Mouse (Mus musculus) ES-E14 (cell line): Measurements from ENCODE around the gene Gabbr2. TPM values are rescaled to one million over a fixed set of nuclear protein-coding genes. Genes with fewer than 3 reads are reported as not detected.

Experiments
- DNase-seq: peaks from one replicate; pipeline ENCODE4 v3.0.0-alpha.2; 2013; ENCODE audit warnings: low read depth, low spot score
- H3K27ac ChIP-seq: 2 replicates; pipeline ENCODE4 v1.5.1; 2012; ENCODE audit warnings: low read depth, mild to moderate bottlenecking, low read length, moderate library complexity, mixed read lengths; ENCODE audit not compliant: poor library complexity, insufficient read depth, severe bottlenecking
- H3K36me3 ChIP-seq: 2 replicates; pipeline ENCODE4 v1.6.1; 2012; ENCODE audit warnings: mild to moderate bottlenecking, low read length, moderate library complexity, mixed read lengths; ENCODE audit not compliant: control insufficient read depth, poor library complexity, insufficient read depth, severe bottlenecking
- H3K4me1 ChIP-seq, 2 experiments: fragments of 150-350 bp in 1 of 2; sonication (generic) in 1 of 2; 2 replicates each; pipeline ENCODE4 v1.6.1; 2012; ENCODE audit warnings: low read length in 2 of 2, mild to moderate bottlenecking in 1 of 2, mixed read lengths in 1 of 2; ENCODE audit not compliant: control insufficient read depth in 2 of 2, insufficient read depth in 2 of 2, poor library complexity in 1 of 2
- H3K4me3 ChIP-seq, 2 experiments: fragments of 150-350 bp in 1 of 2; sonication (generic) in 1 of 2; 2 replicates each; pipeline ENCODE4 v1.5.1; 2012; ENCODE audit warnings: low read length in 2 of 2, low read depth in 1 of 2, mild to moderate bottlenecking in 1 of 2, mixed read lengths in 1 of 2; ENCODE audit not compliant: insufficient read depth in 1 of 2, poor library complexity in 1 of 2, severe bottlenecking in 1 of 2
- H3K9ac ChIP-seq: 2 replicates; pipeline ENCODE4 v1.6.1; 2012; ENCODE audit warnings: low read depth, mild to moderate bottlenecking, low read length, mixed read lengths; ENCODE audit not compliant: poor library complexity, insufficient read depth, severe bottlenecking
- H3K9me3 ChIP-seq: fragments of 150-350 bp; sonication (generic); 2 replicates; pipeline ENCODE4 v1.6.1; 2012; ENCODE audit warnings: low read depth, mild to moderate bottlenecking, low read length; ENCODE audit not compliant: control insufficient read depth, insufficient read depth
- CHD2 ChIP-seq: IDR thresholded peaks from 2 replicates; pipeline ENCODE4 v1.6.1; 2014; ENCODE audit warnings: mild to moderate bottlenecking, low read depth, low read length, inconsistent platforms
- HCFC1 ChIP-seq: IDR thresholded peaks from 2 replicates; pipeline ENCODE4 v1.6.1; 2012; ENCODE audit warnings: low read length, inconsistent platforms, borderline replicate concordance; ENCODE audit not compliant: insufficient read depth
- MAFK ChIP-seq: IDR thresholded peaks from 2 replicates; pipeline ENCODE4 v1.6.1; 2014; ENCODE audit warnings: mild to moderate bottlenecking, low read depth, low read length, inconsistent platforms; ENCODE audit not compliant: insufficient read depth
- ZC3H11A ChIP-seq: IDR thresholded peaks from 2 replicates; pipeline ENCODE4 v1.6.1; 2012; ENCODE audit warnings: low read depth, mild to moderate bottlenecking, inconsistent platforms, low read length, borderline replicate concordance
- ZNF384 ChIP-seq: IDR thresholded peaks from 2 replicates; pipeline ENCODE4 v1.6.1; 2012; ENCODE audit warnings: low read depth, low read length, inconsistent platforms
- in situ Hi-C, 2 experiments: fragments of 600-800 bp; cut with MboI; formaldehyde crosslinking; loops; one replicate each; pipeline ENCODE4 v1.15.1; 2025; ENCODE audit warnings: low sequenced_read_pairs in 2 of 2, inconsistent platforms in 1 of 2; ENCODE audit not compliant: unreplicated experiment in 2 of 2
- total RNA-seq: library from RNA; depleted of rRNA; stranded (reverse); fragments of 300-350 nt; gene quantifications from 2 replicates; pipeline ENCODE4 v1.2.3, GENCODE M21; 2012

The Gabbr2 gene
- total RNA-seq, 1 experiment, result 0.09 TPM

- no peak overlapping the region for H3K9ac ChIP-seq
- in situ Hi-C loops, result no loop called here
- DNase-seq, result no peak
- H3K9me3 ChIP-seq, result no peaks in the 10 kb centered on the region
- no peak overlapping the region for H3K27ac ChIP-seq
- no peaks in the 10 kb centered on the region for H3K36me3 ChIP-seq
- peaks cover 4 to 9% of the 10 kb centered on the region in 2 experiments; a peak in 2 of 4 replicates for H3K4me1 ChIP-seq
- no peak overlapping the region for H3K4me3 ChIP-seq
- TF ChIP-seq ZC3H11A, result no peak
- TF ChIP-seq MAFK, result no peak
- no peak for TF ChIP-seq ZNF384
- no peak for TF ChIP-seq CHD2
- TF ChIP-seq HCFC1, result no peak
Measured at GRCm38 (mm10) chr4:46658946-46659345, 332.7 kb downstream of the Gabbr2 start.

- TF ChIP-seq CHD2 (no peak), ZC3H11A (peak; percentile 70), ZNF384 (no peak), HCFC1 (no peak), MAFK (no peak)
- no peak overlapping the region for H3K27ac ChIP-seq
- in situ Hi-C loops, result no loop called here
- peak; percentile 69 for DNase-seq
- H3K9me3 ChIP-seq, result no peaks in the 10 kb centered on the region
- H3K9ac ChIP-seq, result no peak overlapping the region
- H3K4me3 ChIP-seq, result no peak overlapping the region
- H3K4me1 ChIP-seq, result no peaks in the 10 kb centered on the region
- no peaks in the 10 kb centered on the region for H3K36me3 ChIP-seq
Measured at GRCm38 (mm10) chr4:46657116-46657515, 334.6 kb downstream of the Gabbr2 start.

- Histone ChIP-seq H3K27ac (no peak overlapping the region), H3K4me3 (no peak overlapping the region), H3K9ac (no peak overlapping the region), H3K4me1 (no peaks in the 10 kb centered on the region), H3K36me3 (no peaks in the 10 kb centered on the region), H3K9me3 (no peaks in the 10 kb centered on the region)
- DNase-seq, result no peak
- in situ Hi-C loops, result no loop called here
- TF ChIP-seq MAFK (no peak), ZC3H11A (no peak), HCFC1 (no peak), ZNF384 (no peak)
Measured at GRCm38 (mm10) chr4:46655956-46656355, 335.7 kb downstream of the Gabbr2 start.

GRCm38 (mm10) chr4:46655298-46655697, 336.4 kb downstream of the Gabbr2 start:
- no peaks in the 10 kb centered on the region for H3K4me1 ChIP-seq
- in situ Hi-C loops, result no loop called here
- H3K4me3 ChIP-seq, result no peak overlapping the region
- no peaks in the 10 kb centered on the region for H3K9me3 ChIP-seq
- no peak overlapping the region for H3K27ac ChIP-seq
- DNase-seq, result no peak
- H3K36me3 ChIP-seq, result no peaks in the 10 kb centered on the region
- no peak overlapping the region for H3K9ac ChIP-seq
- TF ChIP-seq MAFK, result no peak

- in situ Hi-C loops, result loop anchor here in 1 of 2 experiments (5.0 kb wide), 1 partner anchor 38 kb away; no protein-coding TSS in a partner anchor
- Histone ChIP-seq H3K36me3 (no peaks in the 10 kb centered on the region), H3K27ac (peak within 1 kb of the TSS; percentile 79), H3K9ac (peak within 1 kb of the TSS; percentile 90), H3K9me3 (no peaks in the 10 kb centered on the region), H3K4me1 (no peaks in the 10 kb centered on the region), H3K4me3 (peak within 1 kb of the TSS; percentile 80 to 87)
- TF ChIP-seq ZC3H11A (no peak), HCFC1 (peak; percentile 58; the same call in 1 of the 2 replicates)
- peak; percentile 86 for DNase-seq
Measured at GRCm38 (mm10) chr4:46650086-46650753, 341.5 kb downstream of the Gabbr2 start, which contains the start of gene Tbc1d2. TSS of gene Tbc1d2 (minus strand) at chr4:46650209.
